Mouse (Mus musculus): ENCODE results near the gene Lancl3. TPM values are rescaled to one million over a fixed set of nuclear protein-coding genes. Genes with fewer than 3 reads are reported as not detected.
"Not testable (repeated sequence)": the region's sequence is repeated elsewhere in the genome, so short reads cannot be mapped to it uniquely, and the experiment has no call there.

Lancl3 gene
- polyA plus RNA-seq, 1 experiment from 2014 or later = 0.13 TPM

GRCm38 (mm10) chrX:9298413-9298864, 98.7 kb downstream of the Lancl3 start:
- Histone ChIP-seq H3K4me1 (ENCODE audit: insufficient read depth) (no peaks in the 10 kb centered on the region), H3K27me3 (ENCODE audit: insufficient read depth, low read length) (no peaks in the 10 kb centered on the region), H3K9me3 (ENCODE audit: low read length) (no peaks in the 10 kb centered on the region), H3K9ac (replicated peaks) (no peak overlapping the region), H3K4me2 (ENCODE audit: low read depth, low read length) (peak overlapping the region; percentile 57), H3K36me3 (replicated peaks; ENCODE audit: insufficient read depth, low read length) (no peaks in the 10 kb centered on the region), H3K4me3 (ENCODE audit: low read depth, low read length) (no peak overlapping the region), H3K27ac (ENCODE audit: low read depth) (peak overlapping the region; percentile 82)
- DNase-seq (peak; percentile 35), ATAC-seq (peak; percentile 99)
- TF ChIP-seq CTCF (IDR thresholded peaks at IDR 0.05; ENCODE audit: low read depth) (peak; percentile 57), EP300 (IDR thresholded peaks at IDR 0.05; ENCODE audit: low read depth) (peak; percentile 91)
- 71% methylated on average over 5 of the region's 5 CpGs for WGBS (ENCODE audit: insufficient replicate concordance)

GRCm38 (mm10) chrX:9302791-9303190, 103.1 kb downstream of the Lancl3 start:
- H3K9ac ChIP-seq (replicated peaks) = no peak overlapping the region
- 45% methylated on average over 5 of the region's 5 CpGs for WGBS (ENCODE audit: insufficient replicate concordance)
- H3K27me3 ChIP-seq (ENCODE audit: insufficient read depth, low read length) = no peaks in the 10 kb centered on the region
- no peaks in the 10 kb centered on the region for H3K4me1 ChIP-seq (ENCODE audit: insufficient read depth)
- H3K4me3 ChIP-seq (ENCODE audit: low read depth, low read length) = no peak overlapping the region
- H3K27ac ChIP-seq (ENCODE audit: low read depth) = no peak overlapping the region
- 0 out of 2 replicates have a peak overlapping the region, but pooled peaks have one; percentile 6 for H3K4me2 ChIP-seq (ENCODE audit: low read depth, low read length)
- no peak for ATAC-seq
- no peaks in the 10 kb centered on the region for H3K36me3 ChIP-seq (replicated peaks; ENCODE audit: insufficient read depth, low read length)
- TF ChIP-seq EP300 (IDR thresholded peaks at IDR 0.05; ENCODE audit: low read depth) (no peak), CTCF (IDR thresholded peaks at IDR 0.05; ENCODE audit: low read depth) (no peak)
- no peaks in the 10 kb centered on the region for H3K9me3 ChIP-seq (ENCODE audit: low read length)
- DNase-seq = no peak

GRCm38 (mm10) chrX:9303455-9303854, 103.8 kb downstream of the Lancl3 start:
- Histone ChIP-seq H3K9ac (replicated peaks) (no peak overlapping the region), H3K4me2 (ENCODE audit: low read depth, low read length) (no peak overlapping the region), H3K27ac (ENCODE audit: low read depth) (no peak overlapping the region), H3K36me3 (replicated peaks; ENCODE audit: insufficient read depth, low read length) (no peaks in the 10 kb centered on the region; the same call in 1 of the 2 replicates), H3K4me1 (ENCODE audit: insufficient read depth) (no peaks in the 10 kb centered on the region), H3K9me3 (ENCODE audit: low read length) (no peaks in the 10 kb centered on the region), H3K27me3 (ENCODE audit: insufficient read depth, low read length) (no peaks in the 10 kb centered on the region), H3K4me3 (ENCODE audit: low read depth, low read length) (no peak overlapping the region)
- TF ChIP-seq CTCF (IDR thresholded peaks at IDR 0.05; ENCODE audit: low read depth) = no peak
- TF ChIP-seq EP300 (IDR thresholded peaks at IDR 0.05; ENCODE audit: low read depth) = no peak
- no peak for ATAC-seq
- no peak for DNase-seq
- WGBS (ENCODE audit: insufficient replicate concordance) = 37% methylated on average over 1 of the region's 1 CpGs

GRCm38 (mm10) chrX:9316457-9316856, 116.8 kb downstream of the Lancl3 start:
- not testable (repeated sequence) for H3K27ac ChIP-seq (ENCODE audit: low read depth); H3K9me3 ChIP-seq (ENCODE audit: low read length); H3K4me2 ChIP-seq (ENCODE audit: low read depth, low read length); DNase-seq; H3K27me3 ChIP-seq (ENCODE audit: insufficient read depth, low read length); H3K9ac ChIP-seq (replicated peaks); ATAC-seq; H3K4me1 ChIP-seq (ENCODE audit: insufficient read depth); H3K36me3 ChIP-seq (replicated peaks; ENCODE audit: insufficient read depth, low read length); H3K4me3 ChIP-seq (ENCODE audit: low read depth, low read length)

Other genes with a start within 250 kb of the Lancl3 start
- not detected in 2 replicates for gene Fthl17b, start 236.9 kb upstream of the Lancl3 start, polyA plus RNA-seq (2015; fragmentation: Nextera tagmentation; extraction: Ambion mirVana)
- not detected in 2 replicates for gene Fthl17c, start 223.3 kb upstream of the Lancl3 start, polyA plus RNA-seq (2015; fragmentation: Nextera tagmentation; extraction: Ambion mirVana)
- not detected in 2 replicates for gene Fthl17d, start 213.1 kb upstream of the Lancl3 start, polyA plus RNA-seq (2015; fragmentation: Nextera tagmentation; extraction: Ambion mirVana)
- gene Fthl17e, start 166.4 kb upstream of the Lancl3 start, polyA plus RNA-seq (2015; fragmentation: Nextera tagmentation; extraction: Ambion mirVana) = not detected in 2 replicates
- not detected in 2 replicates for gene Fthl17f, start 136.9 kb upstream of the Lancl3 start, polyA plus RNA-seq (2015; fragmentation: Nextera tagmentation; extraction: Ambion mirVana)
- not detected in 2 replicates for gene 4930402K13Rik, start 95.3 kb upstream of the Lancl3 start, polyA plus RNA-seq (2015; fragmentation: Nextera tagmentation; extraction: Ambion mirVana)
- gene Gm14862, start 57.0 kb downstream of the Lancl3 start, polyA plus RNA-seq (2015; fragmentation: Nextera tagmentation; extraction: Ambion mirVana) = 1.4 and 1.9 TPM in 2 replicates
- gene Xk, start 72.9 kb downstream of the Lancl3 start, polyA plus RNA-seq (2015; fragmentation: Nextera tagmentation; extraction: Ambion mirVana) = 4.8 and 5.9 TPM in 2 replicates
- 0.44 and 0.74 TPM in 2 replicates for gene H2al1m, start 83.9 kb downstream of the Lancl3 start, polyA plus RNA-seq (2015; fragmentation: Nextera tagmentation; extraction: Ambion mirVana)
- gene H2al1k, start 150.7 kb downstream of the Lancl3 start, polyA plus RNA-seq (2015; fragmentation: Nextera tagmentation; extraction: Ambion mirVana) = not detected in 2 replicates